Mouse (Mus musculus) limb, embryonic 11.5 days (tissue): ENCODE measurements at regions not wholly inside any gene's neighbourhood (a gene's known extent, or its start where the extent isn't known, plus 50 kb on each side); places are given as distances from the start of the nearest gene placed in this dataset.

Experiments
- ATAC-seq: fragments of 200-750 bp; cut with Nextera tagmentation; 2 replicates; pipeline ENCODE4 v1.8.0; 2017; ENCODE audit warnings: low read depth; ENCODE audit not compliant: insufficient number of reproducible peaks, low FRiP score, low TSS enrichment
- DNase-seq: peaks from one replicate; pipeline ENCODE4 v3.0.0-alpha.2; 2015; ENCODE audit warnings: low spot score
- H3K27ac ChIP-seq: fragments of 300-500 bp; sonication (generic); replicated peaks from 2 replicates; pipeline ENCODE4 v1.5.1; 2014; ENCODE audit warnings: low read depth, mild to moderate bottlenecking, low read length
- H3K27me3 ChIP-seq: fragments of 300-500 bp; sonication (generic); 2 replicates; pipeline ENCODE4 v1.6.1; 2014; ENCODE audit warnings: mild to moderate bottlenecking, low read length, mixed read lengths; ENCODE audit not compliant: control insufficient read depth, insufficient read depth
- H3K36me3 ChIP-seq: fragments of 300-500 bp; sonication (generic); 2 replicates; pipeline ENCODE4 v1.6.1; 2014; ENCODE audit warnings: mild to moderate bottlenecking, low read length, moderate library complexity, mixed read lengths; ENCODE audit not compliant: control insufficient read depth, insufficient read depth
- H3K4me1 ChIP-seq: fragments of 300-500 bp; sonication (generic); 2 replicates; pipeline ENCODE4 v1.6.1; 2014; ENCODE audit warnings: low read length, mixed read lengths; ENCODE audit not compliant: control insufficient read depth, insufficient read depth
- H3K4me2 ChIP-seq: fragments of 300-500 bp; sonication (generic); 2 replicates; pipeline ENCODE4 v1.6.1; 2014; ENCODE audit warnings: low read depth, mild to moderate bottlenecking, moderate library complexity; ENCODE audit not compliant: severe bottlenecking
- H3K4me3 ChIP-seq: fragments of 300-500 bp; sonication (generic); 2 replicates; pipeline ENCODE4 v1.5.1; 2014; ENCODE audit warnings: low read depth, low read length
- H3K9ac ChIP-seq: fragments of 300-500 bp; sonication (generic); 2 replicates; pipeline ENCODE4 v1.6.1; 2014; ENCODE audit warnings: mild to moderate bottlenecking, low read length
- H3K9me3 ChIP-seq: fragments of 300-500 bp; sonication (generic); 2 replicates; pipeline ENCODE4 v1.6.1; 2016; ENCODE audit warnings: low read length; ENCODE audit not compliant: control insufficient read depth
- WGBS: fragments of 180-500 bp; shearing (Covaris S2); extraction: QIAGEN DNeasy Blood & Tissue Kit; methylation state at CpG from one replicate; pipeline ENCODE4 v1.1.7; 2014; 5-methylcytosine and 5-hydroxymethylcytosine counted together

DNA sequence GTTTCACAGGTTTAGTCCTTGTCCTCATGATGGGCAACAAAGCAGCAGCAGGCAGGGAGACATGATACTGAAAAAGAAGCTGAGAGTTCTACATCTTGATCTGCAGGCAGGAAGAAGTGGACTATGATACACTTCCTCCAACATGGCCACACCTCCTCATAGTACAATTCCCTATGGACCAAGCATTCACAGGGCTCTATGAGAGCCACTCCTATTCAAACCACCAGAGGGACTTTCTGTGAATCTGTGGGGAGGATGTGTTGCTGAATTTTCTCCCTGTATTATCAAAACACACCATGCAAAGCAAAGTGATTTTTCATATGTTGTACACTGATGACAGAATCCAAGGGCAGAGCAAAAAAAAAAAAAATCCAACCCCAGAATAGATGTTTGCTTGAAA is 594.3 kb downstream of the Epha4 start:
- Histone ChIP-seq H3K27me3 (no peaks in the 10 kb centered on the region), H3K9me3 (no peaks in the 10 kb centered on the region), H3K4me1 (no peaks in the 10 kb centered on the region), H3K36me3 (no peaks in the 10 kb centered on the region), H3K4me3 (no peak overlapping the region), H3K4me2 (no peak overlapping the region), H3K9ac (no peak overlapping the region), H3K27ac (no peak overlapping the region)
- DNase-seq, result no peak
- no peak for ATAC-seq

GRCm38 (mm10) chr1:76927041-76927440 is 587.8 kb downstream of the Epha4 start:
- whole genome bisulfite sequencing, result 94% methylated on average over 5 of the region's 5 CpGs
- DNase-seq (no peak), ATAC-seq (no peak)
- Histone ChIP-seq H3K9me3 (no peaks in the 10 kb centered on the region), H3K4me2 (no peak overlapping the region), H3K9ac (no peak overlapping the region), H3K36me3 (no peaks in the 10 kb centered on the region), H3K4me3 (no peak overlapping the region), H3K27ac (no peak overlapping the region), H3K27me3 (no peaks in the 10 kb centered on the region), H3K4me1 (no peaks in the 10 kb centered on the region)

- DNase-seq (no peak), ATAC-seq (no peak)
- no peak overlapping the region for H3K9ac ChIP-seq
- no peaks in the 10 kb centered on the region for H3K36me3 ChIP-seq
- no peaks in the 10 kb centered on the region for H3K4me1 ChIP-seq
- H3K27me3 ChIP-seq, result no peaks in the 10 kb centered on the region
- no peak overlapping the region for H3K4me2 ChIP-seq
- whole genome bisulfite sequencing, result 96% methylated on average over 2 of the region's 2 CpGs
- no peak overlapping the region for H3K4me3 ChIP-seq
- no peaks in the 10 kb centered on the region for H3K9me3 ChIP-seq
- H3K27ac ChIP-seq, result no peak overlapping the region
Observed at GRCm38 (mm10) chr1:76928035-76928434, 586.9 kb downstream of the Epha4 start.

- Histone ChIP-seq H3K4me2 (no peak overlapping the region), H3K9me3 (no peaks in the 10 kb centered on the region), H3K27me3 (no peaks in the 10 kb centered on the region), H3K4me1 (no peaks in the 10 kb centered on the region), H3K9ac (no peak overlapping the region), H3K36me3 (no peaks in the 10 kb centered on the region), H3K27ac (no peak overlapping the region), H3K4me3 (no peak overlapping the region)
- ATAC-seq, result no peak
- 85% methylated on average over 4 of the region's 4 CpGs for WGBS
- DNase-seq, result no peak
Observed at GRCm38 (mm10) chr1:76933460-76933859, 581.4 kb downstream of the Epha4 start.

GRCm38 (mm10) chr1:76942730-76943129 is 572.2 kb downstream of the Epha4 start:
- H3K27ac ChIP-seq, result no peak overlapping the region
- no peaks in the 10 kb centered on the region for H3K27me3 ChIP-seq
- no peaks in the 10 kb centered on the region for H3K36me3 ChIP-seq
- no peak overlapping the region for H3K9ac ChIP-seq
- ATAC-seq (no peak), DNase-seq (no peak)
- H3K9me3 ChIP-seq, result no peaks in the 10 kb centered on the region
- WGBS, result 42% methylated on average over 3 of the region's 3 CpGs
- no peak overlapping the region for H3K4me2 ChIP-seq
- no peak overlapping the region for H3K4me3 ChIP-seq
- H3K4me1 ChIP-seq, result no peaks in the 10 kb centered on the region

DNA sequence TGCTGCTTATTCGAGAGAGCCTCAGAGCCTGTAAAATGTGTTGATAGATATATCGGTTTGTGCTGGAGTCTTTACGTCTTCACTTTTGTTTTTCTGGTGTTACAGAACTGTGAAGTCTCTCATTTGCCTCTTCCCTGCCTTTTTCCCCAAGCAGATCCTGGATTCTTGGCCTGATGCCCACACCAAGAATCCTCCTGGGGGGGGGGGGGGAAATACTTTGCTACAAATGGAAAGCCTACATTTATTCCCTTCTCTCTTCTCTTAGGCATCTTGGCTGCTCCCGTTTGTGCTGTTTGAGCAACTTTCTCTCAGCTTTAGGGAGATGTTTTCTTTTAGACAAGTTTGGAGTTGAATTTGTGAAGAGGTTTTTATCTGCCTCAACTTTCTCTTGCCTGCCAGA is 570.8 kb downstream of the Epha4 start:
- no peaks in the 10 kb centered on the region for H3K9me3 ChIP-seq
- H3K36me3 ChIP-seq, result no peaks in the 10 kb centered on the region
- WGBS, result 87% methylated on average over 4 of the region's 4 CpGs
- no peaks in the 10 kb centered on the region for H3K27me3 ChIP-seq
- H3K27ac ChIP-seq, result no peak overlapping the region
- H3K9ac ChIP-seq, result no peak overlapping the region
- H3K4me2 ChIP-seq, result no peak overlapping the region
- no peak for ATAC-seq
- no peak overlapping the region for H3K4me3 ChIP-seq
- H3K4me1 ChIP-seq, result no peaks in the 10 kb centered on the region
- no peak for DNase-seq

DNA sequence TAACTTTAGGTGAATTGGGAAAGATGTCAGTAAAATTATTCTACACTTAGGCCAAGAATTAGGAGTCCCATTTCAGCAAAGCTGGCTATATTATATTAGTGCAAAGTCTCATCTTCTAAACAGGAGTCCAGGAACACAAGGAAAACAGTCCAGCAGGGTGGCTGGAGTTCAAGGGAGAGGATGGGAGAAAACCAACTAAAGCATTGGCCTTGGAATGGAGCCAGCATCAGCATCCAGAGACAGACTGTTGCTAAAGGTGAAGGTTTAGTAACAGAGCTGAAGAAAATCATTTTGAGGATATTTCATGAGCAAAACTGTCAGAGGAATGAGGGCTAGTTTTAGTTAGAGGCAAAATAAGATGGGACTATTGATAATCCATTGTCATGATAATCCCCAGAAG is 559.9 kb downstream of the Epha4 start:
- Histone ChIP-seq H3K27ac (no peak overlapping the region), H3K9ac (no peak overlapping the region), H3K9me3 (no peaks in the 10 kb centered on the region), H3K4me3 (no peak overlapping the region), H3K4me2 (no peak overlapping the region), H3K27me3 (no peaks in the 10 kb centered on the region), H3K4me1 (no peaks in the 10 kb centered on the region), H3K36me3 (no peaks in the 10 kb centered on the region)
- DNase-seq, result no peak
- ATAC-seq, result no peak

DNA sequence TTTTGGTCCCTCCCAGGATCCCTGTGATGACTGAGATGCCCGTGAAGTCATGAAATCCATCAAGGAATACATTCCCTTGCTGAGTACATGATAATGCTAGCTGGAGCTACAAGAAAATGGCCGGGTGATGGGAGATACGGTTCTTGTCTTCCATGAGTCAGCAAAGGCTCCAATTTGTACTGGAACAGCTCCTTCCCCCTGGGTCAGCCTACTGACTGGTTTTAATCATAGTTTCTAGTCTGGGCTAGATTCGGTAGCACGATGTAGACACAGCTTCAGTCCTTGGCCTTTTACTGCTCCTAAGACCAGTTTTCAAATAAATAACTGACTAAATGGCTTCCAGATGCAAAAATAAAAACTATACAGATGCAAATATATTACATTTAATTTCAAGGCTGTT is 557.5 kb downstream of the Epha4 start:
- Histone ChIP-seq H3K9ac (no peak overlapping the region), H3K27ac (no peak overlapping the region), H3K27me3 (no peaks in the 10 kb centered on the region), H3K9me3 (no peaks in the 10 kb centered on the region), H3K36me3 (no peaks in the 10 kb centered on the region), H3K4me3 (no peak overlapping the region), H3K4me2 (no peak overlapping the region), H3K4me1 (no peaks in the 10 kb centered on the region)
- DNase-seq, result no peak
- ATAC-seq, result no peak
- WGBS, result 55% methylated on average over 5 of the region's 5 CpGs

GRCm38 (mm10) chr1:76958706-76959105 is 556.2 kb downstream of the Epha4 start:
- H3K4me3 ChIP-seq, result no peak overlapping the region
- 71% methylated on average over 4 of the region's 4 CpGs for WGBS
- H3K36me3 ChIP-seq, result no peaks in the 10 kb centered on the region
- H3K4me2 ChIP-seq, result no peak overlapping the region
- H3K9ac ChIP-seq, result no peak overlapping the region
- ATAC-seq (no peak), DNase-seq (no peak)
- H3K27ac ChIP-seq, result no peak overlapping the region
- H3K9me3 ChIP-seq, result no peaks in the 10 kb centered on the region
- H3K4me1 ChIP-seq, result no peaks in the 10 kb centered on the region
- no peaks in the 10 kb centered on the region for H3K27me3 ChIP-seq
